In the genomic region with DNA sequence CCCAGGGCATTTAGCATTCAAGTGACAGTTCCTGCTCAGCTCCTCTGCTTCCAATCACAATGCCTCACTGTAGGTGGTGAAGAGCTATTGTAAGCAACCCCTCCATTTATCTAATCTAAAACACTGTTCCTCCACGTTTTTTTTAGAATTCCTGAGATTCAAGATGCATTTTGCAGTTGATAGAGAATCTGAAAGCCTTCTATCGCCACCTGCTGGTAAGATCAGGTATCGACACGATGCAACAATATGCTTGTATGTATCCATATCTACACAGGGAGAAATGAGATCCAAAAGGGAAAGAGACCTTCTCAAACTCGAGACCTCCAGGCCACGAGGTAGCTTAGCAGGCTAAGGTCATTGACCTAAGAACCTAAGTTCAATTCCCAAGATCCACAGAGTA, we compare ENCODE assay signal across 9 mouse cellular contexts. TPM values are rescaled to one million over a fixed set of nuclear protein-coding genes. Genes with fewer than 3 reads are reported as not detected.
DNase-seq lines count a peak whose midpoint lies in the region; ATAC-seq lines count a peak whose summit lies in the region.
"Had no signal": no experiment of that assay in that cellular context is flagged by ENCODE, and none has a peak within 500 bp of the region (broad histone marks: within the 10 kb centered on the region; RNA-seq: fewer than 3 reads in every experiment).

No protein-coding gene starts in this region.

- DNase-seq in kidney, adult 11 months = peak; percentile 43
- peak; percentile 42 for DNase-seq in adrenal gland, adult 8-10 months
- peak; percentile 82 for DNase-seq in embryo, embryonic 11 days
- DNase-seq in heart, postnatal 36 days = peak; percentile 78 to 88
- peak; percentile 54 to 68 for DNase-seq in layer of hippocampus, postnatal 36 days
- DNase-seq in mesoderm, embryonic 11.5 days (ENCODE audit: low read depth, low spot score) = peak; percentile 77
- peak; percentile 91 for DNase-seq in testis, postnatal 10 days (ENCODE audit: low spot score)

- no peak overlapping the region for H3K4me2 ChIP-seq in kidney, embryonic 16.5 days (replicated peaks; ENCODE audit: low read depth, low read length)
- H3K4me2 ChIP-seq: embryonic facial prominence, embryonic 13.5 days had no signal

- ATAC-seq in kidney, embryonic 16.5 days (ENCODE audit: low FRiP score, low TSS enrichment) = no peak

- WGBS in kidney, embryonic 16.5 days = under 1% methylated on average over 6 of the region's 6 CpGs

- no peak overlapping the region for H3K4me3 ChIP-seq in kidney, embryonic 16.5 days (ENCODE audit: low read length)
- H3K4me3 ChIP-seq: embryonic facial prominence, embryonic 13.5 days had no signal

- H3K27me3 ChIP-seq in kidney, embryonic 16.5 days (ENCODE audit: insufficient read depth, low read length) = no peaks in the 10 kb centered on the region
- H3K27me3 ChIP-seq: embryonic facial prominence, embryonic 13.5 days had no signal

- H3K9me3 ChIP-seq in kidney, embryonic 16.5 days (ENCODE audit: low read length) = no peaks in the 10 kb centered on the region

- H3K27ac ChIP-seq in kidney, embryonic 16.5 days (ENCODE audit: low read length) = no peak overlapping the region
- H3K27ac ChIP-seq: embryonic facial prominence, embryonic 13.5 days had no signal

- intact Hi-C loops in heart, postnatal 36 days (cut with DNase I) = loop anchor here (1.0 kb wide), 2 partner anchors 54 to 105 kb away; no protein-coding TSS in a partner anchor

- H3K4me1 ChIP-seq in kidney, embryonic 16.5 days (ENCODE audit: insufficient read depth, low read length) = no peaks in the 10 kb centered on the region
- H3K4me1 ChIP-seq: embryonic facial prominence, embryonic 13.5 days had no signal

- H3K9ac ChIP-seq in kidney, embryonic 16.5 days (replicated peaks; ENCODE audit: low read length) = no peak overlapping the region
- H3K9ac ChIP-seq: embryonic facial prominence, embryonic 13.5 days had no signal

- peaks cover 35% of the 10 kb centered on the region for H3K36me3 ChIP-seq in kidney, embryonic 16.5 days (ENCODE audit: insufficient read depth, low read length)

RNA-seq across cellular contexts. Expression of a gene that starts 21.4 kb away (rescaled TPM):
- 20.2 and 22.0 TPM in 2 replicates for polyA plus RNA-seq in kidney, embryonic 16.5 days (2015; fragmentation: Nextera tagmentation; extraction: Ambion mirVana)
- 100 to 1,000 TPM in 2 of 4 experiments, 10 to 100 TPM in 2; 94.2 to 126 (median 103) TPM for total RNA-seq in adrenal gland, adult 8-10 months (2022)
- 10 to 100 TPM; 29.2 to 29.4 TPM for total RNA-seq in heart, postnatal 36 days (2021)
- 10 to 100 TPM; 34.2 to 36.6 TPM for total RNA-seq in layer of hippocampus, postnatal 36 days (2021)

RNA-seq across cellular contexts. Expression of a gene that starts 49.2 kb away (rescaled TPM):
- 239 and 266 TPM in 2 replicates for polyA plus RNA-seq in kidney, embryonic 16.5 days (2015; fragmentation: Nextera tagmentation; extraction: Ambion mirVana)
- 100 to 1,000 TPM; 121 to 184 (median 133) TPM for total RNA-seq in adrenal gland, adult 8-10 months (2022)
- 100 to 1,000 TPM; 234 to 241 TPM for total RNA-seq in heart, postnatal 36 days (2021)
- 10 to 100 TPM; 95.8 to 96.4 TPM for total RNA-seq in layer of hippocampus, postnatal 36 days (2021)
